Mouse (Mus musculus) intestine, postnatal 0 days (tissue): ENCODE data around the gene Arid5b. TPM values are rescaled to one million over a fixed set of nuclear protein-coding genes. Genes with fewer than 3 reads are reported as not detected.

Experiments
- ATAC-seq: fragments of 200-750 bp; cut with Nextera tagmentation; 2 replicates; pipeline ENCODE4 v1.8.0; 2017; ENCODE audit warnings: mild to moderate bottlenecking, moderate TSS enrichment, moderate library complexity
- H3K27ac ChIP-seq: fragments of 300-500 bp; sonication (generic); 2 replicates; pipeline ENCODE4 v1.5.1; 2014; ENCODE audit warnings: mild to moderate bottlenecking, low read depth, low read length, moderate library complexity
- H3K27me3 ChIP-seq: fragments of 300-500 bp; sonication (generic); replicated peaks from 2 replicates; pipeline ENCODE4 v1.6.1; 2014; ENCODE audit warnings: low read length, mixed read lengths; ENCODE audit not compliant: control insufficient read depth, insufficient read depth
- H3K36me3 ChIP-seq: fragments of 300-500 bp; sonication (generic); 2 replicates; pipeline ENCODE4 v1.6.1; 2014; ENCODE audit warnings: mild to moderate bottlenecking, moderate library complexity; ENCODE audit not compliant: control insufficient read depth, insufficient read depth
- H3K4me1 ChIP-seq: fragments of 300-500 bp; sonication (generic); replicated peaks from 2 replicates; pipeline ENCODE4 v1.6.1; 2014; ENCODE audit warnings: antibody characterized with exemption, low read length, mixed read lengths; ENCODE audit not compliant: control insufficient read depth, insufficient read depth
- H3K4me2 ChIP-seq: fragments of 300-500 bp; sonication (generic); replicated peaks from 2 replicates; pipeline ENCODE4 v1.6.1; 2014; ENCODE audit warnings: low read depth, mild to moderate bottlenecking, moderate library complexity
- H3K4me3 ChIP-seq: fragments of 300-500 bp; sonication (generic); 2 replicates; pipeline ENCODE4 v1.5.1; 2014; ENCODE audit warnings: low read depth, low read length
- H3K9ac ChIP-seq: fragments of 300-500 bp; sonication (generic); 2 replicates; pipeline ENCODE4 v1.6.1; 2014; ENCODE audit warnings: mild to moderate bottlenecking, low read depth, low read length
- H3K9me3 ChIP-seq: fragments of 300-500 bp; sonication (generic); 2 replicates; pipeline ENCODE4 v1.6.1; 2016; ENCODE audit warnings: mixed run types; ENCODE audit not compliant: control insufficient read depth
- CTCF ChIP-seq: sonication (generic); IDR thresholded peaks from 2 replicates; pipeline ENCODE4 v1.5.1; 2016; ENCODE audit warnings: low read depth, mild to moderate bottlenecking, control low read depth, antibody characterized with exemption, moderate library complexity
- WGBS: fragments of 180-500 bp; shearing (Covaris S2); extraction: QIAGEN DNeasy Blood & Tissue Kit; methylation state at CpG from one replicate; pipeline ENCODE4 v1.1.7; 2014; 5-methylcytosine and 5-hydroxymethylcytosine counted together
- polyA plus RNA-seq: library from polyadenylated mRNA; unstranded; fragments of >200 nt; fragmentation: Nextera tagmentation; extraction: Ambion mirVana; gene quantifications from 2 replicates; pipeline ENCODE4 v1.2.1, GENCODE M21; 2015

Gene Arid5b
- polyA plus RNA-seq, 1 experiment from 2014 or later = 15.1 TPM

GRCm38 (mm10) chr10:68068426-68068825, 210.1 kb downstream of the Arid5b start:
- Histone ChIP-seq H3K27me3 (no peaks in the 10 kb centered on the region), H3K36me3 (no peaks in the 10 kb centered on the region), H3K4me2 (no peak overlapping the region), H3K9ac (no peak overlapping the region), H3K4me3 (no peak overlapping the region), H3K27ac (no peak overlapping the region), H3K9me3 (no peaks in the 10 kb centered on the region), H3K4me1 (no peaks in the 10 kb centered on the region; the same call in 1 of the 2 replicates)
- TF ChIP-seq CTCF = no peak
- no peak for ATAC-seq
- WGBS = 73% methylated on average over 8 of the region's 8 CpGs

GRCm38 (mm10) chr10:68067961-68068360, 210.6 kb downstream of the Arid5b start:
- Histone ChIP-seq H3K27me3 (no peaks in the 10 kb centered on the region), H3K9ac (no peak overlapping the region), H3K36me3 (no peaks in the 10 kb centered on the region), H3K27ac (no peak overlapping the region), H3K4me3 (no peak overlapping the region), H3K4me1 (no peaks in the 10 kb centered on the region; the same call in 1 of the 2 replicates), H3K9me3 (no peaks in the 10 kb centered on the region), H3K4me2 (no peak overlapping the region)
- TF ChIP-seq CTCF = no peak
- 69% methylated on average over 5 of the region's 5 CpGs for WGBS
- no peak for ATAC-seq

- Histone ChIP-seq H3K27ac (no peak overlapping the region), H3K9me3 (no peaks in the 10 kb centered on the region), H3K4me2 (no peak overlapping the region), H3K9ac (no peak overlapping the region), H3K4me1 (no peaks in the 10 kb centered on the region; the same call in 1 of the 2 replicates), H3K4me3 (no peak overlapping the region), H3K27me3 (no peaks in the 10 kb centered on the region), H3K36me3 (no peaks in the 10 kb centered on the region)
- 81% methylated on average over 5 of the region's 5 CpGs for WGBS
- TF ChIP-seq CTCF = no peak
- no peak for ATAC-seq
Observed at GRCm38 (mm10) chr10:68066173-68066572, 212.4 kb downstream of the Arid5b start.

GRCm38 (mm10) chr10:68064571-68064970, 214.0 kb downstream of the Arid5b start:
- Histone ChIP-seq H3K4me2 (no peak overlapping the region), H3K4me1 (no peaks in the 10 kb centered on the region; the same call in 1 of the 2 replicates), H3K9ac (no peak overlapping the region), H3K27ac (no peak overlapping the region), H3K9me3 (no peaks in the 10 kb centered on the region), H3K4me3 (no peak overlapping the region), H3K36me3 (no peaks in the 10 kb centered on the region), H3K27me3 (no peaks in the 10 kb centered on the region)
- no peak for ATAC-seq
- no peak for TF ChIP-seq CTCF
- WGBS = 94% methylated on average over 10 of the region's 10 CpGs

- ATAC-seq = no peak
Observed at GRCm38 (mm10) chr10:68063806-68064545, 214.6 kb downstream of the Arid5b start.

GRCm38 (mm10) chr10:68061249-68061615, 217.3 kb downstream of the Arid5b start:
- Histone ChIP-seq H3K27ac (peak overlapping the region; percentile 43; the same call in 1 of the 2 replicates), H3K4me1 (no peaks in the 10 kb centered on the region), H3K4me2 (0 out of 2 replicates have a peak overlapping the region, but pooled peaks have one; percentile 21), H3K9ac (no peak overlapping the region), H3K4me3 (no peak overlapping the region), H3K36me3 (no peaks in the 10 kb centered on the region), H3K27me3 (no peaks in the 10 kb centered on the region), H3K9me3 (no peaks in the 10 kb centered on the region)
- ATAC-seq = no peak
- WGBS = 54% methylated on average over 8 of the region's 8 CpGs
- 0 out of 2 replicates have a peak, but pooled peaks have one; percentile 4 for TF ChIP-seq CTCF

More at GRCm38 (mm10) chr10:68063806-68064545, 214.6 kb downstream of the Arid5b start:
- Histone ChIP-seq H3K4me2 (no peak overlapping the region; the same call in 1 of the 2 replicates), H3K9me3 (no peaks in the 10 kb centered on the region), H3K27me3 (no peaks in the 10 kb centered on the region), H3K9ac (no peak overlapping the region), H3K27ac (no peak overlapping the region), H3K36me3 (no peaks in the 10 kb centered on the region), H3K4me3 (no peak overlapping the region), H3K4me1 (no peaks in the 10 kb centered on the region; the same call in 1 of the 2 replicates)
- TF ChIP-seq CTCF = no peak
- 58% methylated on average over 8 of the region's 8 CpGs for WGBS
